Mouse (Mus musculus) telencephalon, adult 2 months (tissue): ENCODE data around the gene Hoxd1.

Experiments used
- DNase-seq: peaks from one replicate; pipeline ENCODE4 v3.0.0-alpha.2; 2011; ENCODE audit warnings: low read depth, low spot score

Gene Hoxd1

GRCm38 (mm10) chr2:74748436-74748995 is 14.3 kb upstream of the Hoxd1 start:
- DNase-seq = no peak

- no peak for DNase-seq
These were observed 13.3 kb upstream of the Hoxd1 start for GRCm38 (mm10) chr2:74749337-74750121.

GRCm38 (mm10) chr2:74750731-74751250 is 12.0 kb upstream of the Hoxd1 start:
- DNase-seq = no peak

- DNase-seq = no peak
These were observed 10.9 kb upstream of the Hoxd1 start for GRCm38 (mm10) chr2:74751861-74752260.

GRCm38 (mm10) chr2:74752431-74753174 is 10.2 kb upstream of the Hoxd1 start:
- no peak for DNase-seq

- no peak for DNase-seq
These were observed 9.6 kb upstream of the Hoxd1 start for GRCm38 (mm10) chr2:74753175-74753523.

- DNase-seq = no peak
These were observed 9.1 kb upstream of the Hoxd1 start for GRCm38 (mm10) chr2:74753711-74754110.

GRCm38 (mm10) chr2:74760146-74760545 is 2.6 kb upstream of the Hoxd1 start:
- DNase-seq = no peak

GRCm38 (mm10) chr2:74761941-74762340 is 839 bp upstream of the Hoxd1 start:
- DNase-seq = no peak

GRCm38 (mm10) chr2:74763245-74763735 is 510 bp downstream of the Hoxd1 start:
- DNase-seq = no peak

- DNase-seq = no peak
These were observed 1.2 kb downstream of the Hoxd1 start for GRCm38 (mm10) chr2:74763976-74764375.

- peak; percentile 76 for DNase-seq
These were observed 11.6 kb downstream of the Hoxd1 start for GRCm38 (mm10) chr2:74774359-74774758.

GRCm38 (mm10) chr2:74777536-74778275 is 14.9 kb downstream of the Hoxd1 start:
- DNase-seq = no peak

GRCm38 (mm10) chr2:74781386-74781785 is 18.6 kb downstream of the Hoxd1 start:
- DNase-seq = no peak

GRCm38 (mm10) chr2:74795531-74795930 is 32.8 kb downstream of the Hoxd1 start:
- no peak for DNase-seq

- no peak for DNase-seq
These were observed 45.7 kb downstream of the Hoxd1 start for GRCm38 (mm10) chr2:74808431-74808830.
